Mouse (Mus musculus): ENCODE results near the gene Lrp5.

DNA sequence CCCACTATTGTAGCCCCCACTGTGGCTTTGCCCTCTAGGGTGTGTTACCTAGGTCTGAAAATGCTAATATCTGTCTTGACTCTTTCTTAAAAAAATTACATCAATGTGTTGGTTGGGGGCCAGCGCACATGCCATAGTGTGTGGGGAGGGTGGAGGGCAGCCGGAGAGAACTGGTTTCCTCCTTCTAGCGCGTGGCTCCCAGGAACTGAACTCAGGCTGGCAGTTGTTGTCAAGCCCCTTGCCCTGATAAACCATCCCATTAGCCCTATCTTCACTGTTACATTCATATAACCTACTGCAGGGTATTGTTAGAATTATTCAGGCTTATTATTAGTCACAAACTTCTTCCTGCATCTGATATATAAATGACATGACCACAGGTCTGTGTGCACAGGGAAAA, 96.4 kb downstream of the Lrp5 start:
- TF ChIP-seq CTCF (IDR thresholded peaks at IDR 0.05; ENCODE audit: control insufficient read depth, insufficient read depth, low read length) (no peak), POLR2A (IDR thresholded peaks at IDR 0.05; ENCODE audit: borderline replicate concordance, control insufficient read depth, low read depth, low read length) (no peak)
